Mouse (Mus musculus): ENCODE measurements at regions not wholly inside any gene's neighbourhood (a gene's known extent, or its start where the extent isn't known, plus 50 kb on each side); places are given as distances from the start of the nearest gene placed in this dataset.
A peak's percentile ranks its signal among the peaks of the same experiment; 100 is the strongest.

DNA sequence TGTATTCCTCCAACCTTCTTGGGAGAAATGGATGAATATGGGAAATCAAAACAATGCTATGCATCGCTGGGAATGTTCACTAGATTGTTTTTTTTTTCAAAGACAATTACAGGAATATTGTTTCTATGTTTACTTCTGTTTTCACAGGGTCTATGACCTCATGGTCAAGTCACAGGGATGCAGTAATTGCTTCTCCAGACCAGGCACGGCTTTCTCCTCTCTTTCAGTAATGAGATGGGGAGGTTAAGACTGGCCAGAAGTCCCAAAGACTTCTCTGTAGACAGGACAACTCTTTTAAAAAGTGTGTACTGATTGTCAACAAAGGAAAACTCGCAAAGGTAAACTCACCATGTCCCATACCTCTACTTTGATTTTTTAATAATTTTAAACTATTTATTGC, 631.8 kb downstream of the Dok5 start:
- Histone ChIP-seq H3K9me3 (ENCODE audit: low read length) (no peaks in the 10 kb centered on the region), H3K9ac (replicated peaks; ENCODE audit: low read length, poor library complexity, severe bottlenecking) (no peak overlapping the region), H3K36me3 (ENCODE audit: insufficient read depth, low read length) (no peaks in the 10 kb centered on the region), H3K4me3 (ENCODE audit: low read depth, low read length) (no peak overlapping the region), H3K4me2 (ENCODE audit: low read depth, low read length, poor library complexity, severe bottlenecking) (no peak overlapping the region), H3K27me3 (ENCODE audit: insufficient read depth, low read length) (no peaks in the 10 kb centered on the region), H3K27ac (ENCODE audit: low read depth, low read length) (no peak overlapping the region), H3K4me1 (ENCODE audit: insufficient read depth, low read length) (no peaks in the 10 kb centered on the region)
- DNase-seq (ENCODE audit: low spot score) (no peak), ATAC-seq (ENCODE audit: low FRiP score) (no peak)
- TF ChIP-seq CTCF (IDR thresholded peaks at IDR 0.05): no peak
- WGBS: 91% methylated on average over 3 of the region's 3 CpGs

DNA sequence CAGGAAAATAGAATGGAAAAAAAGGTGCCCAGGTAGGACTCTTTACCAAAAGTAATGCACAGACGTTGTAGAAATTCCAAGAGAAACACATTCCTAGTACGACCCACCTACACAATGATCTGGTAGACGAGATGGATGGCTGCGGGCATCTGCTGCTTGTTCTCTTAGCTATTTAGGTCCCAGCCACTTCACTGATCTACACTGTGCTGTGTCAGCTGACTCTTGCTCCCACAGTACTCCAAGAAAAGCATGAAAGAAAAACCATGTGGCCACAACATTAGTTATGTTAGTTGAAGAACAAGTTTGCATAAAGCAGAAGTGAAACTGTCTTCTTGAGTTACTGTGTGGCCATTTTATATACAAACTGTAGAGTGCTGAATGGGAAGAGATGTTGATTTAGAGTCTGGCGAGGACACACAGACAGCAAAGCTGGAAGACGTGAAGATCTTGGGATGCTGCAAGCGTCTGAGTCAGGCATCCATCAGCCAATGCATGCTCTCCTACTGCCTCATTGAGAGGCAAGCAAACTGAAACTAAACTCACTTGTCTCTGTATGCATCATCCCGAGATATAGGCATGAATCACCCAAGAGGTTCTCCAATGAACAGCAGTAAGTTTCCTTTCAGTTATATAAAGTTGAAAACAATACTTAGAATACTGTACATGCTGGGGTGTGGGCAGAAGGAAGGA, 626.6 kb downstream of the Dok5 start:
- Histone ChIP-seq H3K9ac (replicated peaks; ENCODE audit: low read length, poor library complexity, severe bottlenecking) (no peak overlapping the region), H3K9me3 (ENCODE audit: low read length) (no peaks in the 10 kb centered on the region), H3K27ac (ENCODE audit: low read depth, low read length) (no peak overlapping the region), H3K27me3 (ENCODE audit: insufficient read depth, low read length) (no peaks in the 10 kb centered on the region), H3K4me1 (ENCODE audit: insufficient read depth, low read length) (no peaks in the 10 kb centered on the region), H3K4me2 (ENCODE audit: low read depth, low read length, poor library complexity, severe bottlenecking) (no peak overlapping the region), H3K36me3 (ENCODE audit: insufficient read depth, low read length) (no peaks in the 10 kb centered on the region), H3K4me3 (ENCODE audit: low read depth, low read length) (no peak overlapping the region)
- WGBS: 93% methylated on average over 8 of the region's 8 CpGs
- no peak for TF ChIP-seq CTCF (IDR thresholded peaks at IDR 0.05)
- no peak for ATAC-seq (ENCODE audit: low FRiP score)
- DNase-seq (ENCODE audit: low spot score): no peak

DNA sequence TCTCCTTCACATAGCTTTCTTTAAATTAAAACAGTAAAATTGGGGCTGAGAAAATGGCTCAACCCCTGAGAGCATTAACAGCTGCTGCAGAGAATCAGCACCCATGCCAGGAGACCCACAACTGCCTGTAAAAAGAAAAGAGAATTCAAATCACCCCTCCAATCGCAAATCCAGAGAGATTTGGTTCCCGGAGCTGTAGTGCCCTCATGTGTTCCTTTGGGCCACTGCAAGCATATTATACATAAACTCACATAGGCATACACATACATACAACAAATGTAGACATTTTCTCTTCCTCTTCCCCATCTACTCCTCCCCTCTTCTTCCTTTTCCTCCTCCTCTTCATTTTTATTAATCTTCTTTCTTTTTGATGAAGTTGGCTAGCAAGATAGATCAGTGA, 616.5 kb downstream of the Dok5 start:
- WGBS: 93% methylated on average over 2 of the region's 2 CpGs
- no peaks in the 10 kb centered on the region for H3K27me3 ChIP-seq (ENCODE audit: insufficient read depth, low read length)
- no peak for ATAC-seq (ENCODE audit: low FRiP score)

DNA sequence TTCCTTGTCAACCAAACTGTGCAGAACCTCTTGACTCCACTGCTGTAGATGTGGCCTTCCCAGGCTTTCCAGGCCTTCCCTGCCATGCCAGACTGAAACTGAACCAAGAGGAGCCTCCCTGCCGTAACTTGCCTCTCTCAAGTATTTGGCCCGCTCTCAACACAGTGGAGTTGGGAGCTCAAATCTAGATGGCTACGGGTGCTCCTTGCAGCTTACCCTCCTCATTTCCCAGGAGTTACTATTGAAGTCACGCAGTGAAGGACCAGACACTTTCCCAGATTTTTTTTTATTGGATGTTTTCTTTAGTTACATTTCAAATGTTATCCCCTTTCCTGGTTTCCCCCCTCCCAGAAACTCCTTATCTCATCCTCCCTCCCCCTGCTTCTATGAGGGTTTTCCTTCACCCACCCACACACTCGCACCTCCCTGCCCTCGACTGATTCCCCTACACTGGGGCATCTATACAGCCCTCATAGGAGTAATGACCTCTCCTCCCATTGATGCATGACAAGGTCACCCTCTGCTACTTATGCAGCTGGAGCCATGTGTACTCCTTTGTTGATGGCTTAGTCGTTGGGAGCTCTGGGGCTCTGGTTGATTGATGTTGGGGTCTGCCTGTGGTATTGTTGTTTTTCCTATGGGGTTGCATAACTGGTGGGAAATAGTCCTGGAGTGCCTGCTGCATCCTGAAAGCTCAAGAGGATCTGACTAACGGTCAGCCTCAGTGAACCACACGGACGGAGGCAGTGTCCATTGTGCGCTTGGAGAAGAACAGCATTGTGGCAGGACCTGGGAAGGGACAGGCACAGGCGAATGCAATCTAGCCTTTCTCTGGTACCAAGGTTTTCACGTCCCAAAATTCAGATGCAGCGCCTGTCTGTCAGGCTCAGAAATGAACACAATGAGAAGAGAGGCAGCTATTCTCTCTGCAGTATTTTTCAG, 602.5 kb downstream of the Dok5 start:
- ATAC-seq (ENCODE audit: low FRiP score) (no peak), DNase-seq (ENCODE audit: low spot score) (no peak)
- Histone ChIP-seq H3K4me3 (ENCODE audit: low read depth, low read length) (no peak overlapping the region), H3K9me3 (ENCODE audit: low read length) (no peaks in the 10 kb centered on the region), H3K4me1 (ENCODE audit: insufficient read depth, low read length) (no peaks in the 10 kb centered on the region), H3K4me2 (ENCODE audit: low read depth, low read length, poor library complexity, severe bottlenecking) (no peak overlapping the region), H3K36me3 (ENCODE audit: insufficient read depth, low read length) (no peaks in the 10 kb centered on the region), H3K27ac (ENCODE audit: low read depth, low read length) (no peak overlapping the region), H3K27me3 (ENCODE audit: insufficient read depth, low read length) (no peaks in the 10 kb centered on the region), H3K9ac (replicated peaks; ENCODE audit: low read length, poor library complexity, severe bottlenecking) (no peak overlapping the region)
- TF ChIP-seq CTCF (IDR thresholded peaks at IDR 0.05): no peak
- 52% methylated on average over 14 of the region's 14 CpGs for WGBS

More for the DNA sequence above, 616.5 kb downstream of the Dok5 start:
- Histone ChIP-seq H3K4me3 (ENCODE audit: low read depth, low read length) (no peak overlapping the region), H3K36me3 (ENCODE audit: insufficient read depth, low read length) (no peaks in the 10 kb centered on the region), H3K9ac (replicated peaks; ENCODE audit: low read length, poor library complexity, severe bottlenecking) (no peak overlapping the region), H3K4me1 (ENCODE audit: insufficient read depth, low read length) (no peaks in the 10 kb centered on the region), H3K9me3 (ENCODE audit: low read length) (no peaks in the 10 kb centered on the region), H3K27ac (ENCODE audit: low read depth, low read length) (no peak overlapping the region), H3K4me2 (ENCODE audit: low read depth, low read length, poor library complexity, severe bottlenecking) (no peak overlapping the region)
- TF ChIP-seq CTCF (IDR thresholded peaks at IDR 0.05): peak; percentile 31; the same call in 1 of the 2 replicates
- no peak for DNase-seq (ENCODE audit: low spot score)

DNA sequence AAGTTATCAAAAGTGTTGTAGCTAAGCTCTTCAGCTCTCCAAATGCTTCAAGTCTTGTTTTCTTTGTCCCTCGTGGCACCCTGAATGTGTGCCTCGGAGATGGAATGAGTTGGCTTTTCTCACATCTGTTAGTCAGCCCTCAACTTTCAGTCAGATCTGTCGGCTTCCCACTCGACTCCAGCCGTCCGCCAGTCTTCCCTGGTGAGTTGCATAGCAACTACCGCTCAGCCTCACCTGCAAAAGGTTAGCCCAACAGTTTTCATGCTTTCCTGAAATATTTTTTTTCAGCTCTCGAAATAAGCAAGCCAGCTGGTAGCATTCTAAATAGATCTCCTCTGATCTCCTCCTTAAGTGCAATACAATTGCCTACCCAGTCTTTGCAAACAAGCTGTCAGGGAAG, 601.2 kb downstream of the Dok5 start:
- no peak for TF ChIP-seq CTCF (IDR thresholded peaks at IDR 0.05)
- Histone ChIP-seq H3K4me2 (ENCODE audit: low read depth, low read length, poor library complexity, severe bottlenecking) (no peak overlapping the region), H3K4me1 (ENCODE audit: insufficient read depth, low read length) (no peaks in the 10 kb centered on the region), H3K36me3 (ENCODE audit: insufficient read depth, low read length) (no peaks in the 10 kb centered on the region), H3K27ac (ENCODE audit: low read depth, low read length) (no peak overlapping the region), H3K9me3 (ENCODE audit: low read length) (no peaks in the 10 kb centered on the region), H3K4me3 (ENCODE audit: low read depth, low read length) (no peak overlapping the region), H3K27me3 (ENCODE audit: insufficient read depth, low read length) (no peaks in the 10 kb centered on the region), H3K9ac (replicated peaks; ENCODE audit: low read length, poor library complexity, severe bottlenecking) (no peak overlapping the region)
- ATAC-seq (ENCODE audit: low FRiP score): no peak
- WGBS: 85% methylated on average over 8 of the region's 8 CpGs
- DNase-seq (ENCODE audit: low spot score): no peak

DNA sequence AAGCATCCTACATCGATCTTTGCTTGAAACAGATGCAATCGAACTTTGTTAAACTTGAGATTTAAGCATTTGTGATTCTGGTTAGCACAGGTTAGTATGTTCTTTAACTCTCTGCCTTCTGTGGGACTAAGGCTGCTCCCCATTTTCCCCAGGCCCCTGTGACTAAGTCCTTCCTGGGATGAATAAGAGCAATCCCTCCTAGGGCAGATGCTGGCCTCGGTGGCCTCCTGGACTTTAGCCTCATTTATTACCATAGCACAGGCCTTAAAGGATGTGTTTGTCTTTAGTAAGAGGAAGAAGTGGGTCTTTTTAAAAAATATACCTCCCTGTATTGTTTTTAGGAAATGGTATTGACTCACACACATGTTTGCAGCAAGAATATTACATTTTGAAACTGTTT, 599.9 kb downstream of the Dok5 start:
- no peak overlapping the region for H3K27ac ChIP-seq (ENCODE audit: low read depth, low read length)
- no peaks in the 10 kb centered on the region for H3K9me3 ChIP-seq (ENCODE audit: low read length)
- H3K4me2 ChIP-seq (ENCODE audit: low read depth, low read length, poor library complexity, severe bottlenecking): no peak overlapping the region
- no peaks in the 10 kb centered on the region for H3K27me3 ChIP-seq (ENCODE audit: insufficient read depth, low read length)
- WGBS: 97% methylated on average over 3 of the region's 3 CpGs
- no peak for TF ChIP-seq CTCF (IDR thresholded peaks at IDR 0.05)
- no peaks in the 10 kb centered on the region for H3K4me1 ChIP-seq (ENCODE audit: insufficient read depth, low read length)
- H3K9ac ChIP-seq (replicated peaks; ENCODE audit: low read length, poor library complexity, severe bottlenecking): no peak overlapping the region
- H3K36me3 ChIP-seq (ENCODE audit: insufficient read depth, low read length): no peaks in the 10 kb centered on the region
- DNase-seq (ENCODE audit: low spot score) (no peak), ATAC-seq (ENCODE audit: low FRiP score) (no peak)
- no peak overlapping the region for H3K4me3 ChIP-seq (ENCODE audit: low read depth, low read length)
